Mouse (Mus musculus) megakaryocyte, embryonic 14.5 days (primary cell): ENCODE results near the gene Lrrtm4.

Experiments
- FLI1 ChIP-seq: IDR thresholded peaks from 2 replicates; pipeline ENCODE4 v1.6.1; 2012; ENCODE audit warnings: low read length, inconsistent platforms, mixed read lengths
- GATA1 ChIP-seq: IDR thresholded peaks from 3 replicates; pipeline ENCODE4 v1.6.1; 2012; ENCODE audit warnings: mixed read lengths, low read length, inconsistent platforms, borderline replicate concordance

DNA sequence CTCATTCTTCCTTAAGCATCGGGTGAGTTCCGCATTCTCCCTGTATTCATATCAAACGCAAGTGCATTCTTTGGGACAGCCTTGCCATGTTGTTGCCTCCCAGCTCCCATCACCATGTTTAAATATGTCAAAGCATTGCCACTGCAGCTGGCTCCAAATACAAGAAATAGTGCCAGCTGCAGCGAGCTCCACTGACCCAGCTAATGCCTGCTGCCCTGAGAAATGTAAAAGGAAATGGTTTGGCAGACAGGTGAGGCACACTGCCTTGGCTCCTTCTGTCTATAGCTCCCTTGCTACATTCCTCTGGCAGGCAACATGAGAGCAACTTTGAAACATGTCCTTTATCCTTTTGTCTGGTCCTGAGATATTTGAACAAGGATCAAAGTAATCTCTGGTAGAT lies 76.2 kb downstream of the Lrrtm4 start:
- TF ChIP-seq GATA1: no peak
- TF ChIP-seq FLI1: no peak
